Mouse (Mus musculus): ENCODE results near the gene Ppp1r14c.

DNA sequence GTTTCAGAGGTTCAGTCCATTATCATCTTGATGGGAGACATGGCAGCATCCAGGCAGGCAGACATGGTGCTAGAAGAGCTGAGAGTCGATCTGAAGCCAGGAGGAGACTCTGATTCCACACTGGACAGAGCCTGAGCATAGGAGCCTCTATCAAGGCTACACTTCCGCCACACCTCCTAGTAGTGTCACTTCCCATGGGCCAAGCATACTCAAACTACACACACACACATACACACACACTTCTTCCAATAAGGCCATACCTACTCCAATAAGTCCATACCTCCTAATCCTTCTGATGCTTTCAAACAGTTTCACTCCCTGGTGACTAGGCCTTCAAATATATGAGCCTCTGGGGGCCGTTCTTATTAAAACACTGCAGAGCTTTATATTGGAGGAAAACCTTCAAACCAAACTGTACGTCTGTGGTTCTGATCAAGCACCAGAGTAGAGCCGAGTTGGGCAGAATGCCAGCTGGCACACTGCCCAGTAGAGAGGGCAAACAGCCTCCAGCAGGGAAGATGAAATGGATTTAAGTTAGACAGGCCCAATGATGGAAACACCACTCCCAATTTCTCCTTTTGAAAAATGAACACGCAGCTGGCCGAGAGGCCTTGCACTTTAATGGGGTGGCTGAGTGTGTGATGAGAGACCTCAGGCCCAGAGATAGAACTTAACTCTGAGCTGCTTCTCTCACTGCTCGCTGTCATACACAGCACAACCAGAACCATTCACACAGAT lies 141.8 kb downstream of the Ppp1r14c start:
- TF ChIP-seq CTCF (IDR thresholded peaks at IDR 0.05; ENCODE audit: extremely low read depth, insufficient read length, insufficient replicate concordance, low read depth, low read length) (no peak), POLR2A (IDR thresholded peaks at IDR 0.05; ENCODE audit: low read depth, low read length) (no peak)

Data from small intestine, adult 2 months (tissue).